Mouse (Mus musculus) brain, embryonic 14.5 days (tissue): ENCODE results near the gene Il4ra. TPM values are rescaled to one million over a fixed set of nuclear protein-coding genes. Genes with fewer than 3 reads are reported as not detected.

Source experiments
- DNase-seq: peaks from one replicate; pipeline ENCODE4 v3.0.0-alpha.2; 2011; ENCODE audit warnings: low read depth
- POLR2A ChIP-seq: fragments of 200-500 bp; IDR thresholded peaks from 2 replicates; pipeline ENCODE4 v1.6.1; 2012; ENCODE audit warnings: mild to moderate bottlenecking, inconsistent platforms, borderline replicate concordance; ENCODE audit not compliant: poor library complexity, insufficient read depth, insufficient read length, severe bottlenecking; ENCODE audit errors: extremely low read depth
- polyA plus RNA-seq: library from polyadenylated mRNA; depleted of rRNA; stranded (reverse); fragments of >200 nt; gene quantifications from 2 replicates; pipeline ENCODE4 v1.2.3, GENCODE M21; 2012; rRNA removed

Gene Il4ra
- polyA plus RNA-seq, 1 experiment = 6.3 TPM

- no peak for DNase-seq
Observed at GRCm38 (mm10) chr7:125625829-125626228, 73.9 kb downstream of the Il4ra start.

More at GRCm38 (mm10) chr7:125625829-125626228, 73.9 kb downstream of the Il4ra start:
- TF ChIP-seq POLR2A = no peak

Other genes with a start within 250 kb of the Il4ra start
- 6.3 and 8.1 TPM in 2 replicates for gene Kdm8, start 107.4 kb upstream of the Il4ra start, polyA plus RNA-seq
- 61.6 and 79.0 TPM in 2 replicates for gene Nsmce1, start 60.5 kb upstream of the Il4ra start, polyA plus RNA-seq
- 0.53 and 0.64 TPM in 2 replicates for gene Il21r, start 51.3 kb downstream of the Il4ra start, polyA plus RNA-seq
- 53.6 and 67.0 TPM in 2 replicates for gene Gtf3c1, start 155.7 kb downstream of the Il4ra start, polyA plus RNA-seq
- gene D430042O09Rik, start 155.8 kb downstream of the Il4ra start, polyA plus RNA-seq = 17.3 and 18.4 TPM in 2 replicates